Mouse (Mus musculus) fibroblast of lung, adult 2 months (primary cell): ENCODE data around the gene Bcl2l1.

Experiments
- DNase-seq: peaks from one replicate; pipeline ENCODE4 v3.0.0-alpha.2; 2011; ENCODE audit warnings: low read depth

Gene Bcl2l1

DNA sequence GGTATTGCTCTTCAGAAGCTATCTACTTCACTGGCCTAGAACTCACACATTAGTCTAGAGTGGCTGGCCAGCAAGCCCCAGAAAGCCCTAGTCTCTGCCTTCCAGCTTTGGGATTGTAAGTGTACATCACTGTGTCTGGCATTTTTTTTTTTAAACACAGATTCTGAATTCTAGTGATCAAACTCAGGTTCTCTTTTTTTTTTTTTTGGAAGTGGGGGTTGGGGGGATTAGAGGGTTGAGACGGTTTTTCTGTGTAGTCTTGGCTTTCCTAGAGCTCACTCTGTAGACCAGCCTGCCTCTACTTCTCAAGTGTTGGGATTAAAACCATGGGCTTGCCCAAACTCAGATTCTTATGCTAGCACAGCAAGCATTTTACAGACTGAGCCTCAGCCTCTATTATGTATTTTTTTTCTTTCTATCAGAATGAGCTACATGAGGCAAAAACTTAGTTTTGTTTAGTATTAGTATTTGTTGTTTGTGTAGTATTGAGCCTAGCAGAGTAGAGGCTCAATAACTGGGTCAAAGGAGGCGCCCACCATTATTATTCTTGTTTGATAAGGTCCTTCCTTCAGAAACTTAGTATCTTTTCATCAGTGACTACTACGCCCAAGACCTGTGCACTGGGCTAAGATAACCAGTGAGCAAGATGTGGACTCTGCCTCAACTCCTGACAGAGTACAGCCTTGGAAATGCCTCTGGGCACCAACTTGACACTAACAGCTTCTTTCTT, 6.9 kb downstream of the Bcl2l1 start:
- no peak for DNase-seq

DNA sequence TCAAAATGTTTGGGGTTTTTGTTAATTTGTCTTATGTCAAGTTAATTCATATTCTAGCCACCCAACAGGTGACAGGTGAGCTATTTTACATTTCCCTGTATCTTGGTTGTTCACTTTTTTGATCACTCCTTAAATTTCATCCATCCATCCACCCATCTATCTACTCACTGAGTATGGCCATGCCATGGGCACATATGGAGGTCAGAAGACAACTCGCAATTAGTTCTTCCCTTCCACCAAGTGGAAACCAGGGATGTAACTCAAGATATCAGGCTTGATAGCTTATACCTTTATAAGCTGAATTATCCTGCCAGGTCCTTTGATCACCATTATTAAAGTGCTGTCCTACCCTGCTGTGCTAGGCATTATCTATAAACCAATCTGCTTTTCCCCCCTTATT, 7.8 kb downstream of the Bcl2l1 start:
- DNase-seq: no peak

- DNase-seq: no peak
Measured at GRCm38 (mm10) chr2:152821566-152821965, 10.0 kb downstream of the Bcl2l1 start.

- no peak for DNase-seq
Measured at GRCm38 (mm10) chr2:152821023-152821422, 10.5 kb downstream of the Bcl2l1 start.

DNA sequence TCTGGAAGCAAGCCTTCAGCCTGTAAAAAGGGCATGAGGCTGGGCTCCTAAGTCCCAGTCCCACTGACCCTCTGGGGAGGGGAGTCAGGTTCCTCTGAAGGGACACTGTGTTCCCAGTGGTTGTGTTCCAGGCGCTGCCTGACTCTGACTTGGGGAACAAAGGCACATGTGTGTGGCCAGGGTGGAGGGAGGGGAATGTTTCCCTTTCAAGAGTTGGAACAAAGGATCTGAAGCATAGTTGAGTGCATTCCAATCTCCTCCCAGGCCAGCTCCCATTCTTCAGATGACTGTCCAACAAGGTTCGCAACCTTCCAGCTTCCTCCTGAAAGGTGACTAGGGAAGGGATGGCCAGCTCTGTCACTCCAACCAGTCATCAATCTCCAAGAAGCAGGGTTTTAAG, 11.2 kb downstream of the Bcl2l1 start:
- no peak for DNase-seq

DNA sequence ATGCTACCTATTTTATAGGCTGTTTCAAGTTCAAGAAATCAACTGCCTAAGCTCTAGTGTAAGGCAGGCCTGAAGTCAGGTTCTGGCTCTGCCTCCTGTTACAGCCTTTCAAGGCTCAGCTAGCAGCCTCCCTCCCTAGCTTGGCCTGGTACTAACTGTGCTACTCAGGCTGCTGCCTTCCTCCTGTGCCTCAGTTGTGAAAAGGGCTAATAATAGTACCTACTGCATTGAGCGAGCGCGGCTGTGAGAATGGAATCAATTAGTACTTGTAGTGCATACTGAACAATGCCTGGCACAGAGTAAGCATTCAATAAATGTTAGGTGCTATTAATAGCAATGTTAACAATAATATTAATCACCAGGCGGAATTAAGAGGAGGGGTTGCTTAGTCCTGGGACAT, 11.6 kb downstream of the Bcl2l1 start:
- no peak for DNase-seq

GRCm38 (mm10) chr2:152819097-152819624, 12.4 kb downstream of the Bcl2l1 start:
- DNase-seq: no peak

- DNase-seq: no peak
Measured at GRCm38 (mm10) chr2:152818679-152819078, 12.8 kb downstream of the Bcl2l1 start.

DNA sequence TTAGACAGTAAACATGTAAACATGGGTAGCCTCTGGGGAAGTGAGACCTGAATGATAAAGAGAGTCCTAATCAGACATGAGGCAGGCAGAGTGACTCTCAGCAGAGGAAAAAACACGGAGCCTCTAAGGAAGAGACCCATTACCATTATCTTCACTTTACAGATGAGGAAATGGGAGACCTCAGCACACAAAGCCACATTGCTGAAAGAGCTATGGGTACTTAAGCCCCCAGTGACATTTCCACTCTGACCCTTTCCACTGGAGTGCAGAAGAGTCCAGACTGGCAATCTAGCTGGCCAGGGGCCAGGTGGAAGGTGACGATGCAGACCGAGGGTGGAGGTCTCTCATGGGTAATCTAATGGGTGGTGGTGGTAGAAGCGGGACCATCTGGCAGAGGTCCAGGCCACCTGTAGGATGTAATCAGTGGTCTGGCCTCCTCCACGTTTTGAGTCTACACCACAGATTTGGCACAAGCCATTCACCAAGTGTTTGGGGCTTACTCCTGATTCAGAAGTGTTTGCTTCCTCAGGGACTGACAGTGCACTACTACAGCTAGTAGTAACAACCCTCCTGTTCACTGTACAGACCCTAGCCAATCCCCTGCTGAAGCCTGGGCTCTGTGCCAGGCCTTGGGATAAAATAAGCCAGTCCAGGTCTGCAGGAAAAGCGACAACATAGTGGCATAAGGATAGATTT, 13.8 kb downstream of the Bcl2l1 start:
- DNase-seq: no peak

DNA sequence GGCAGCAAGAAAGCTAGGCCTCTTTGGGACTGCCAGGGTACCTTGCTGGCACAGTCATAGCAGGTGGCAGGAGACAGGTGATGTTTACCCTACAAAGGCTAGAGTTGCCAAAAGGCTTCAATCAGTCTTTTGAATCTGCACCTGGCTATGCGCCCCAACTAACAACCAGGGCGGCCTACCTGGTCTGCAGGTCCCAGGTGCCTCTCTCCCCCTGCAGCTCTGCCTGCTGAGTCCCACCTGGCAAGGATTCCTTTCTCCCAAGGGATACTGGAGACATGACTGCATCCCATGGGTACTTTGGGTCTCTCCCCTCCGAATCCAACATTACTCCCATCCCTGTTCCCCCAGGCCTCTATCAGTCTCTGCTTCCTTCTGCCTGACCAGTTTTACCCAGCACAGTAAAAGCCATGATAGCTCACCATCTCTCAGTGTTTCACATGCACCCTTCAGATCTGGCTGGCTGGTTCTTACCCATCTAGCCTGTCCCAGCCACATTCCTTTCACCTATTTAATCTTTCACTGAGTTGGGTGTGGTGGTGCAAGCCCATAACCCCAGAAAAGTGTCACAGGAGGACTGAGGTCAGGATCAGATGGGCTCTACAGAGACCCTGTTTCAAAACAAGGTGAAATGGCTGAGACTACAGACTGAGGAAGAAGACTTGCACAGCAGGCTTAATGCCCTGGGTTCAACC, 14.7 kb downstream of the Bcl2l1 start:
- no peak for DNase-seq

- no peak for DNase-seq
Measured at GRCm38 (mm10) chr2:152815879-152816656, 15.5 kb downstream of the Bcl2l1 start.

- DNase-seq: no peak
Measured at GRCm38 (mm10) chr2:152814213-152814874, 17.2 kb downstream of the Bcl2l1 start.

- DNase-seq: no peak
Measured at GRCm38 (mm10) chr2:152813232-152813631, 18.3 kb downstream of the Bcl2l1 start.

DNA sequence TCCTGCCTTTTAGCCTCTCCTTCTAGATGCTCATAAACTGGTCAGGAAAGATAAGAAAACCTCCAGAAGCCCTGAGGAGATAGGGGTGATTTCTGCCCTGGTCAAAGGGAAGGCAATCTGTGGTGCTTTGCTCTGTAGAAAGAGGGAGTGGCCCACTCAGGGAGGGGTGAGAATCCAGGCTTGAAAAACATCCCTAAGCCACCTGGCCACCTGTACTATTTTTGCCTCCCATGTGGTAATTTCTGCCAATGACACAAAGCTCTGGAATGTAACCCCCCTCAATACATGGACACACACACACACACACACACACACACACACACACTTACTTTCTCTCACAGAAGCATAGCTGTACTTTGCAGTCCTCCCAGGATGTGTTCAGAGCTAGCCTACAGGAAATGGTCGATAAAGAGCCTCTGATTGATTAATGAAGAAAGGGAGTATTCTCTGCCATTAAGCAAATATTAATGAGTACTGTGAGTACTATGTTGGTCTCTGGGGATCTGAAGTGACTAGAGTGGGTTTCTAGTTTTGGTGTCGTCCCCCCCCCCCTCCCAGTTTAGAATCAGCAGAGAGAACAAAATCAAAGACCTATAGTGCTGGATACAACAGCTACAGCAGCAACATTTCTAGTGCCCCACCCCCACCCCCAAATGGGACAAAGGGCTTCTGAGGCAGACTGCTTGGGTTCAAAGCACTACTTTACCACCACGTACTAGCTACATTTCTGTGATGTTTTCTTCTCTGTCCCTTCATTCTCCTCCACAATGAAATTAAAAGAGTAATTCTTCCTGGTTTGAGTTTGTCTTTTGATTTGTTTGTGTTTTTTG, 20.0 kb downstream of the Bcl2l1 start:
- DNase-seq: no peak

- DNase-seq: peak; percentile 72
Measured at GRCm38 (mm10) chr2:152810158-152810941, 21.2 kb downstream of the Bcl2l1 start.

GRCm38 (mm10) chr2:152808178-152808577, 23.4 kb downstream of the Bcl2l1 start:
- DNase-seq: no peak

DNA sequence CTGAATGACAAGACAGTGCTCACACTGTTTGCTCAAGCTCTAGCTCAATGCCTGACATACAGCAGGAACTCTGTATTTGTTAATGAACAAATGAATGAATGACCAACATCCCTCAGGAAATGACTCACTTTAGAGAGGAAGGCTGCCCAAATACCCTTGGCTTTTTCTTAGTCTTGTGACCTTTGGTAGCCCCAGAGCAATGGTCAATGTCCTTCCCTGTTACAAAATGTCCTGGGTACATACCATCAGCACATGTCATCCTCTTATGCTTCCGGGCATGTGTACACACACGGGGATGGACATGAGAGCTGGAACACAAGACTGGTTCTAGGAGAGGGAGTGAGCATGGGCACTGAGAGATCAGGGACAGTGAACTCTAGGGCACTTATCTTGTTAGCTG, 25.5 kb downstream of the Bcl2l1 start:
- DNase-seq: peak; percentile 61

DNA sequence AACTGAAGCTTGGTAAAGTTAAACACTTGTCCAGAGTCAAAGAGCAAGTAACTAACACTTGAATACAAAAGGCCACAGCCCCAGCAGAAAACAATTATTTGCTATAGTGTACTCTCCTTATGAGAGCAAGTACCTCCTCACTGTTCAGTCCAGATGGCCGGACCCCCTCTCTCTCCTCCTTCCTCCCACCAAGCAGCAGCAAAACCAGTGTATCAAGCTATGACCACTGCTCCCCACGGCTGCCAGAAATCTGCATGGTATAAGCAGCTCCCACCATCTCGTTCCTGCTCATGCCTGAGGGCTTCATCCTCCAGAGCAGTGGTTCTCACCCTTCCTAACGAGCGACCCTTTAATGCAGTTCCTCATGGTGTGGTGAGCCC, 26.4 kb downstream of the Bcl2l1 start:
- DNase-seq: no peak

DNA sequence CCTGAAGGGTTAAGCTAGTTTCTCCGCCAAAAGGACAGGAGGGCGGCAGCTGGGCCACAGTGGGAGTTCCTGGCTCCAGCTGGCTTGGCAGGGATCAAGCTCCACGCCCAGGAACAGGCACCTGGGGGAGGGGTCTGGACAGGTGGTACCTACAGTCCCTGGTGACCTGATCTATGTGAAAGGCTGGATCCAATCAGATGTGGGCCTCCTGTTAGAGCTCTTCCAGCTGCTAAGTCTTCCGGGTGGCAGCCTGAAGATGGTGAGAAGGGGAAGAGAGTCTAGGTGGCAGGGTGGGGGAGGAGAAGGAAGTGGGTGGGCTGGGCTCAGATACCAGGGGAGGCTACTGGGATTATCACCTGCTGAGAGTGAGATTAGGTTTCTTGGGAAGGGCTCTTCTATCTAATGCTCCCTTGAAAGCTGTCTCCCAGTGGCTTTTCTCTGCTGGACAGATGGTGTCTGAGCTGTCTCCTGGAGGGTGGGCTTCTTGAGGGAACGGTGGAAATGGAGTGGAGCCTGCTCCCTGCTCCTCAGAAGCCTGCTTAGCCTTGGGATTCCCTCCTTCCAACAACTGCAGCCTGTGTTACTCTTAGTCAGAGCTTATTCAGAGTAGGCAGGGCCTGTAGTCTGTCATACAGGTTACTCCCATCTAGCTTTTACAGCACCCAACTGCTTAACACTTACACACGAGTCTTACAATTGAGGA, 27.0 kb downstream of the Bcl2l1 start:
- DNase-seq: no peak
